Mouse (Mus musculus) hindbrain, postnatal 0 days (tissue): ENCODE data around the gene Nelfb. TPM values are rescaled to one million over a fixed set of nuclear protein-coding genes. Genes with fewer than 3 reads are reported as not detected.

Source experiments
- ATAC-seq: fragments of 200-750 bp; cut with Nextera tagmentation; 2 replicates; pipeline ENCODE4 v1.8.0; 2017; ENCODE audit warnings: mild to moderate bottlenecking, moderate TSS enrichment, moderate library complexity
- DNase-seq: peaks from one replicate; pipeline ENCODE4 v3.0.0-alpha.2; 2015; ENCODE audit warnings: low spot score
- H3K27ac ChIP-seq: fragments of 300-500 bp; sonication (generic); 2 replicates; pipeline ENCODE4 v1.5.1; 2014; ENCODE audit warnings: mild to moderate bottlenecking
- H3K27me3 ChIP-seq: fragments of 300-500 bp; sonication (generic); 2 replicates; pipeline ENCODE4 v1.6.1; 2014; ENCODE audit warnings: low read length, mixed read lengths; ENCODE audit not compliant: insufficient read depth
- H3K36me3 ChIP-seq: fragments of 300-500 bp; sonication (generic); 2 replicates; pipeline ENCODE4 v1.6.1; 2014; ENCODE audit warnings: low read length, mixed read lengths; ENCODE audit not compliant: insufficient read depth
- H3K4me1 ChIP-seq: fragments of 300-500 bp; sonication (generic); 2 replicates; pipeline ENCODE4 v1.6.1; 2014; ENCODE audit warnings: antibody characterized with exemption, low read length, mixed read lengths; ENCODE audit not compliant: insufficient read depth
- H3K4me2 ChIP-seq: fragments of 300-500 bp; sonication (generic); 2 replicates; pipeline ENCODE4 v1.6.1; 2014; ENCODE audit warnings: low read depth, mild to moderate bottlenecking, low read length, moderate library complexity, mixed read lengths
- H3K4me3 ChIP-seq: fragments of 300-500 bp; sonication (generic); 2 replicates; pipeline ENCODE4 v1.5.1; 2014; ENCODE audit warnings: low read length
- H3K9ac ChIP-seq: fragments of 300-500 bp; sonication (generic); replicated peaks from 2 replicates; pipeline ENCODE4 v1.6.1; 2014; ENCODE audit warnings: mild to moderate bottlenecking, low read length, moderate library complexity, mixed read lengths
- H3K9me3 ChIP-seq: fragments of 300-500 bp; sonication (generic); 2 replicates; pipeline ENCODE4 v1.6.1; 2016; ENCODE audit warnings: low read length, mixed read lengths
- CTCF ChIP-seq: IDR thresholded peaks from 2 replicates; pipeline ENCODE4 v1.5.1; 2016; ENCODE audit warnings: antibody characterized with exemption, control low read depth, low read depth
- WGBS: fragments of 180-500 bp; shearing (Covaris S2); extraction: QIAGEN DNeasy Blood & Tissue Kit; methylation state at CpG from one replicate; pipeline ENCODE4 v1.1.7; 2014; 5-methylcytosine and 5-hydroxymethylcytosine counted together
- polyA plus RNA-seq: library from polyadenylated mRNA; unstranded; fragments of >200 nt; fragmentation: Nextera tagmentation; extraction: Ambion mirVana; gene quantifications from 2 replicates; pipeline ENCODE4 v1.2.1, GENCODE M21; 2015
- total RNA-seq: library from RNA; depleted of rRNA; stranded (reverse); fragments of >200 nt; gene quantifications from 2 replicates; pipeline ENCODE4 v1.2.3, GENCODE M21; 2014

The Nelfb gene
- total and polyA plus RNA-seq, 2 experiments from 2014 or later, result 82.0 to 90.3 TPM

- Histone ChIP-seq H3K4me3 (no peak overlapping the region), H3K4me2 (peak overlapping the region; percentile 28; the same call in 1 of the 2 replicates), H3K27ac (peak overlapping the region; percentile 81), H3K27me3 (no peaks in the 10 kb centered on the region), H3K4me1 (peaks cover 18% of the 10 kb centered on the region), H3K9ac (peak overlapping the region; percentile 35; the same call in 1 of the 2 replicates), H3K36me3 (no peaks in the 10 kb centered on the region), H3K9me3 (no peaks in the 10 kb centered on the region)
- peak; percentile 68 for DNase-seq
- 24% methylated on average over 10 of the region's 10 CpGs for WGBS
- no peak for TF ChIP-seq CTCF
- ATAC-seq, result peak; percentile 30; the same call in 1 of the 2 replicates
Observed at GRCm38 (mm10) chr2:25178285-25178972, 32.9 kb downstream of the Nelfb start.

- WGBS, result 10% methylated on average over 6 of the region's 6 CpGs
- Histone ChIP-seq H3K4me2 (peak overlapping the region; percentile 28; the same call in 1 of the 2 replicates), H3K4me1 (peaks cover 16% of the 10 kb centered on the region), H3K4me3 (no peak overlapping the region), H3K9me3 (no peaks in the 10 kb centered on the region), H3K9ac (peak overlapping the region; percentile 35; the same call in 1 of the 2 replicates), H3K27ac (peak overlapping the region; percentile 81), H3K36me3 (no peaks in the 10 kb centered on the region), H3K27me3 (no peaks in the 10 kb centered on the region)
- peak; percentile 44 for ATAC-seq
- no peak for TF ChIP-seq CTCF
- peak; percentile 78 for DNase-seq
Observed at GRCm38 (mm10) chr2:25177685-25178084, 33.6 kb downstream of the Nelfb start.

- Histone ChIP-seq H3K36me3 (no peaks in the 10 kb centered on the region), H3K9me3 (no peaks in the 10 kb centered on the region), H3K27ac (peak overlapping the region; percentile 81), H3K9ac (0 out of 2 replicates have a peak overlapping the region, but pooled peaks have one; percentile 1), H3K27me3 (no peaks in the 10 kb centered on the region), H3K4me1 (peaks cover 16% of the 10 kb centered on the region), H3K4me2 (peak overlapping the region; percentile 28; the same call in 1 of the 2 replicates), H3K4me3 (no peak overlapping the region)
- TF ChIP-seq CTCF, result no peak
- DNase-seq (no peak), ATAC-seq (no peak)
- 33% methylated on average over 4 of the region's 4 CpGs for WGBS
Observed at GRCm38 (mm10) chr2:25177076-25177475, 34.2 kb downstream of the Nelfb start.

- H3K4me2 ChIP-seq, result no peak overlapping the region
- DNase-seq (no peak), ATAC-seq (no peak)
- H3K9me3 ChIP-seq, result no peaks in the 10 kb centered on the region
- H3K36me3 ChIP-seq, result no peaks in the 10 kb centered on the region
- H3K27ac ChIP-seq, result peak overlapping the region; percentile 81; the same call in 1 of the 2 replicates
- no peak for TF ChIP-seq CTCF
- H3K4me3 ChIP-seq, result no peak overlapping the region
- H3K27me3 ChIP-seq, result no peaks in the 10 kb centered on the region
- no peak overlapping the region for H3K9ac ChIP-seq
- peaks cover 16% of the 10 kb centered on the region for H3K4me1 ChIP-seq
- WGBS, result 71% methylated on average over 6 of the region's 6 CpGs
Observed at GRCm38 (mm10) chr2:25176573-25176972, 34.7 kb downstream of the Nelfb start.

GRCm38 (mm10) chr2:25175690-25176078 is 35.6 kb downstream of the Nelfb start:
- no peak for TF ChIP-seq CTCF
- DNase-seq (no peak), ATAC-seq (no peak)
- no peaks in the 10 kb centered on the region for H3K27me3 ChIP-seq
- H3K9me3 ChIP-seq, result no peaks in the 10 kb centered on the region
- H3K27ac ChIP-seq, result no peak overlapping the region
- 86% methylated on average over 4 of the region's 4 CpGs for WGBS
- H3K9ac ChIP-seq, result no peak overlapping the region
- H3K4me1 ChIP-seq, result peaks cover 16% of the 10 kb centered on the region
- H3K36me3 ChIP-seq, result no peaks in the 10 kb centered on the region
- H3K4me3 ChIP-seq, result no peak overlapping the region
- H3K4me2 ChIP-seq, result no peak overlapping the region

GRCm38 (mm10) chr2:25174866-25175689 is 36.2 kb downstream of the Nelfb start:
- H3K9me3 ChIP-seq, result no peaks in the 10 kb centered on the region
- no peak for DNase-seq
- H3K9ac ChIP-seq, result no peak overlapping the region
- H3K4me1 ChIP-seq, result peaks cover 16% of the 10 kb centered on the region
- no peak overlapping the region for H3K27ac ChIP-seq
- WGBS, result 66% methylated on average over 7 of the region's 7 CpGs
- no peak for ATAC-seq
- TF ChIP-seq CTCF, result no peak
- H3K27me3 ChIP-seq, result no peaks in the 10 kb centered on the region
- no peak overlapping the region for H3K4me2 ChIP-seq
- no peak overlapping the region for H3K4me3 ChIP-seq
- H3K36me3 ChIP-seq, result no peaks in the 10 kb centered on the region

- peaks cover 20% of the 10 kb centered on the region for H3K4me1 ChIP-seq
- WGBS, result 95% methylated on average over 4 of the region's 4 CpGs
Observed at GRCm38 (mm10) chr2:25173821-25174220, 37.5 kb downstream of the Nelfb start.

More at GRCm38 (mm10) chr2:25173821-25174220, 37.5 kb downstream of the Nelfb start:
- DNase-seq, result no peak
- Histone ChIP-seq H3K27ac (no peak overlapping the region), H3K4me2 (no peak overlapping the region), H3K9ac (no peak overlapping the region), H3K36me3 (no peaks in the 10 kb centered on the region), H3K4me3 (no peak overlapping the region), H3K9me3 (no peaks in the 10 kb centered on the region), H3K27me3 (no peaks in the 10 kb centered on the region)
- TF ChIP-seq CTCF, result no peak
- ATAC-seq, result no peak
